In the genomic region with DNA sequence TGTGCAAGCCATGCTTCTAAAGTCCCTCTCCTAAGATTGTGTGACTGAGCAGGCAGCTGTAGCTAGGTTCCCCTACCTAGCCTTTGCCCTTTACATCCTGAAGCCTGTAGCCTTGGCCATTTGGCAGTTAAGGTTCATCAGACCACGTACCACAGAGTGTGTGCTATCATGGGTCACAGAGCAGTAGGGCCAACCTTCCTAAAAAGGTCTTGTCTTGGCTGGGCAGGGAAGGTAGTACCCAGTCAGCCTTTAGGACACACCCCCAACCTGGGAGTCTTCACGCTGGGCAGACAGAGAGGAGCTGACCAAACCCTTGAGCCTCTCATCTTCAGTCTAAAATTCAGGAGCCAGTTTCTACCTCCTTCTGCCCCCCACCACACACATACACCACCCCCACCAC, we compare ENCODE assay signal across 12 mouse cellular contexts. TPM values are rescaled to one million over a fixed set of nuclear protein-coding genes. Genes with fewer than 3 reads are reported as not detected.
DNase-seq lines count a peak whose midpoint lies in the region; ATAC-seq lines count a peak whose summit lies in the region.
"Had no signal": no experiment of that assay in that cellular context is flagged by ENCODE, and none has a peak within 500 bp of the region (broad histone marks: within the 10 kb centered on the region; RNA-seq: fewer than 3 reads in every experiment).

No protein-coding gene starts in this region.

- H3K36me3 ChIP-seq in embryonic facial prominence, embryonic 15.5 days: no peaks in the 10 kb centered on the region
- no peaks in the 10 kb centered on the region for H3K36me3 ChIP-seq in intestine, embryonic 16.5 days (ENCODE audit: control insufficient read depth, insufficient read depth, low read length)
- H3K36me3 ChIP-seq in midbrain, embryonic 14.5 days (ENCODE audit: control insufficient read depth, insufficient read depth, low read length): peaks cover 6% of the 10 kb centered on the region

- H3K9me3 ChIP-seq in embryonic facial prominence, embryonic 15.5 days (replicated peaks): no peaks in the 10 kb centered on the region
- no peaks in the 10 kb centered on the region for H3K9me3 ChIP-seq in intestine, embryonic 16.5 days (ENCODE audit: control insufficient read depth, low read length)
- H3K9me3 ChIP-seq in midbrain, embryonic 14.5 days (ENCODE audit: control insufficient read depth, low read length): no peaks in the 10 kb centered on the region

- no peak overlapping the region for H3K4me3 ChIP-seq in embryonic facial prominence, embryonic 15.5 days (replicated peaks)
- peak overlapping the region; percentile 99; the same call in 1 of the 2 replicates for H3K4me3 ChIP-seq in intestine, embryonic 16.5 days (ENCODE audit: low read length)
- H3K4me3 ChIP-seq in midbrain, embryonic 14.5 days (replicated peaks; ENCODE audit: low read depth, low read length): no peak overlapping the region

- no peak overlapping the region for H3K4me2 ChIP-seq in embryonic facial prominence, embryonic 15.5 days (replicated peaks)
- peak overlapping the region; percentile 98 for H3K4me2 ChIP-seq in intestine, embryonic 16.5 days (ENCODE audit: low read depth, low read length)
- H3K4me2 ChIP-seq in midbrain, embryonic 14.5 days (ENCODE audit: low read length): peak overlapping the region; percentile 87

- H3K9ac ChIP-seq in embryonic facial prominence, embryonic 15.5 days: no peak overlapping the region
- no peak overlapping the region; the same call in 1 of the 2 replicates for H3K9ac ChIP-seq in intestine, embryonic 16.5 days (ENCODE audit: low read depth, low read length)
- peak overlapping the region; percentile 34; the same call in 1 of the 2 replicates for H3K9ac ChIP-seq in midbrain, embryonic 14.5 days (replicated peaks; ENCODE audit: low read length)

- H3K27me3 ChIP-seq in embryonic facial prominence, embryonic 15.5 days: no peaks in the 10 kb centered on the region
- no peaks in the 10 kb centered on the region for H3K27me3 ChIP-seq in intestine, embryonic 16.5 days (replicated peaks; ENCODE audit: control insufficient read depth, insufficient read depth, low read length)
- H3K27me3 ChIP-seq in midbrain, embryonic 14.5 days (ENCODE audit: control insufficient read depth, insufficient read depth, low read length): no peaks in the 10 kb centered on the region

- peak overlapping the region; percentile 53 for H3K27ac ChIP-seq in embryonic facial prominence, embryonic 15.5 days (replicated peaks)
- H3K27ac ChIP-seq in intestine, embryonic 16.5 days (ENCODE audit: low read length): peak overlapping the region; percentile 100
- peak overlapping the region; percentile 55; the same call in 1 of the 2 replicates for H3K27ac ChIP-seq in midbrain, embryonic 14.5 days (replicated peaks; ENCODE audit: low read depth, low read length)
- H3K27ac ChIP-seq: macrophage had no signal

- peak; percentile 59 for DNase-seq in kidney, adult 11 months
- DNase-seq in kidney, postnatal 4 days: no peak
- DNase-seq in midbrain, embryonic 14.5 days: no peak
- no peak for DNase-seq in gastrocnemius, postnatal 4 days (ENCODE audit: low spot score in 2 of 2)
- no peak for DNase-seq in layer of hippocampus, postnatal 25 days (ENCODE audit: extremely low spot score in 1 of 2, low spot score in 1 of 2)
- DNase-seq: cerebellum, adult 11-12 months had no signal

- ATAC-seq in embryonic facial prominence, embryonic 15.5 days (ENCODE audit: insufficient number of reproducible peaks, low FRiP score, low TSS enrichment, low read depth): no peak
- no peak for ATAC-seq in intestine, embryonic 16.5 days
- no peak for ATAC-seq in midbrain, embryonic 14.5 days (ENCODE audit: low FRiP score, low TSS enrichment)
- no peak for ATAC-seq in activated CD4-positive, CD25-positive, alpha-beta regulatory T cell, adult 4 months

- H3K4me1 ChIP-seq in embryonic facial prominence, embryonic 15.5 days: peaks cover 75% of the 10 kb centered on the region
- H3K4me1 ChIP-seq in intestine, embryonic 16.5 days (ENCODE audit: control insufficient read depth, insufficient read depth, low read length): peaks cover 69% of the 10 kb centered on the region
- peaks cover 55% of the 10 kb centered on the region for H3K4me1 ChIP-seq in midbrain, embryonic 14.5 days (ENCODE audit: control insufficient read depth, insufficient read depth, low read length)

- WGBS in embryonic facial prominence, embryonic 15.5 days: 59% methylated on average over 2 of the region's 2 CpGs
- WGBS in intestine, embryonic 16.5 days: 41% methylated on average over 2 of the region's 2 CpGs
- 59% methylated on average over 2 of the region's 2 CpGs for WGBS in midbrain, embryonic 14.5 days

RNA-seq across cellular contexts. Expression of a gene that starts 51.8 kb away (rescaled TPM):
- not detected in 2 replicates for polyA plus RNA-seq in embryonic facial prominence, embryonic 15.5 days (2015; fragmentation: Nextera tagmentation; extraction: Ambion mirVana)
- polyA plus RNA-seq in intestine, embryonic 16.5 days (2015; fragmentation: Nextera tagmentation; extraction: Ambion mirVana): not detected in 2 replicates
- polyA plus RNA-seq in midbrain, embryonic 14.5 days (2014; fragmentation: Nextera tagmentation; extraction: Ambion mirVana): not detected in 2 replicates
- total RNA-seq in gastrocnemius, postnatal 4 days (2021): not detected
- not detected for total RNA-seq in layer of hippocampus, postnatal 25 days (2021)
- not detected for polyA plus RNA-seq in activated CD4-positive, CD25-positive, alpha-beta regulatory T cell, adult 4 months (2017; shearing (Covaris generic))
- total RNA-seq: layer of hippocampus, adult 18-20 months had no signal
- polyA plus RNA-seq: macrophage; urinary bladder, adult 2 months had no signal
